Mouse (Mus musculus) spleen, postnatal 36 days (tissue): ENCODE data around the gene Usp5.

Experiments used
- DNase-seq, 2 experiments: peaks; one replicate each; pipeline ENCODE4 v3.0.0; 2022; ENCODE audit warnings: low spot score in 2 of 2, mixed read lengths in 1 of 2

The Usp5 gene

GRCm38 (mm10) chr6:124828868-124829798 is at the start of gene Usp5, which contains the start of gene Cdca3:
Gene Usp5, minus strand, starts transcription at chr6:124829484.
Gene Cdca3, plus strand, starts transcription at chr6:124829547.
- DNase-seq = peak; percentile 100

GRCm38 (mm10) chr6:124874348-124874747 is 45.1 kb upstream of the Usp5 start:
- DNase-seq = no peak

DNA sequence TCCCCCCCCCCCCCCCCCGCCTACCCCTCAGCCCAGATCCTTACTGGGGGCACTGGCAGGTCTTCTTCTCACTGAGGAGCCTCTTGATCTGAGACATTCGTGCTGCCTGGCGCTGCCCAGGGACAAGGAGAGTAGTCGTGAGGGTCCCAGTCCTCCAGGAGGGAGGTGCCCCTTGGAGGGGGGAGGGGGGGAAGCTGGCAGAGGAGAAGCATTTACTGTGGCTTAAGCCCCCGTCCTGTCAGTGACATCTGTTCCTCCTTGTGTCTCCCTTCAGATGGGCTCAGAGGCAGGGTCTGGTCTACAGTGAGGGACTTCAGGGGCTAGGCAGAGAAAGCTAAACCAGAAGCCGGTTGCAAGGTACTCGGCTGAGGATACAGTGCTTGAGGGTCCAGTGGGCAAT is 37.3 kb upstream of the Usp5 start:
- DNase-seq = no peak

DNA sequence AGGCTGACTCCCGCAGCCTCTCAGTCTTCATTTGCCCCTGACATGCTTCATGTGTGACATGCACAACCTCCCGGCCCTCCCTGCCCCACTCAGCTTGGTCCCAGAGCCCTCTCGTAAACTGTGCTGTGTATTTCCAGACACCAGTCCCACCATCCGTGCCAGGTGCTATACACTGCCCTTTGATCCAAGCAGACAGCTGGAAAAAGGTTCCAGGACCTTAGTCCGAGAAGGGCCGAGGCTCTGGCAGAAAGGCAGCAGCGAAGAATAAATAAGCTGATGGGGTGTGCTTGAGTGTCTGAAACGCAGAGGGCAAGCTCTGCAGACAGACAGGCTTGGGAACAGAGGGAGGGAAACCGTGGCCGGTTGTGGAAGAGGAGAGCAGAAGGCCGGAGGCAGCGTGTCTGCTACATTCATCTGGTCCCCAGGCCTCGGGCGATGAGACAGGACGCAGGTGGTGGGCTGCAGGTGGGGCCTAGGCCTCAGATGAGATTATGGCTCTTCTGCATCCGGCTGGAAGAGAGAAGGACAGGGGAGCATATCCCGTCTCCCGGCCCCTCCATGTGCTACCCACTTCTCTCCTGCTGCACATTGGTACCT is 36.6 kb upstream of the Usp5 start:
- no peak for DNase-seq

- DNase-seq = no peak
Measured at GRCm38 (mm10) chr6:124863658-124864298, 34.5 kb upstream of the Usp5 start, which contains the start of gene Gpr162. Gene Gpr162, minus strand, starts transcription at chr6:124863983.

- DNase-seq = no peak
Measured at GRCm38 (mm10) chr6:124863125-124863657, 33.9 kb upstream of the Usp5 start.

GRCm38 (mm10) chr6:124862406-124863124 is 33.3 kb upstream of the Usp5 start:
- no peak for DNase-seq

DNA sequence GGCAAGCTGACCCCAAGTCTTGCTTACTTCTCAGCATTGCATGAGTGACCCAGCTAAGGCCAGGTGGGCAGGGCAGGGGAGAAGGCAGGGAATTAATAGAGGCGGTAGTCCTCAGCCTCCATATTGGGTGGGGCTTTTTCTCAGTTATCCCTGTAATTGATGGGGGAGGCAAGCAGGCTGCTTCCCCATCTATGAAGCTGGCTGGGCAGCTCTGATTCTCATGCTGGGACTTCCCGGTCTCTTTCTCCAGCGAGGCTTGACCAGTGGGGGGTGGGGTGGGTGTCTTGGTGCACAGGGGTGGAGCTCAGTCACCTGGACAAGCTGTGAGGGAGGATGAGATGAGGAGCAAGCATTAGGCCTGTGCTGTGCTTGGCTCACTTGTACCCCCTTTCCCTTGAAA is 32.5 kb upstream of the Usp5 start:
- no peak for DNase-seq

- DNase-seq = no peak
Measured at GRCm38 (mm10) chr6:124861266-124861665, 32.0 kb upstream of the Usp5 start.

GRCm38 (mm10) chr6:124860511-124860910 is 31.2 kb upstream of the Usp5 start:
- no peak for DNase-seq

DNA sequence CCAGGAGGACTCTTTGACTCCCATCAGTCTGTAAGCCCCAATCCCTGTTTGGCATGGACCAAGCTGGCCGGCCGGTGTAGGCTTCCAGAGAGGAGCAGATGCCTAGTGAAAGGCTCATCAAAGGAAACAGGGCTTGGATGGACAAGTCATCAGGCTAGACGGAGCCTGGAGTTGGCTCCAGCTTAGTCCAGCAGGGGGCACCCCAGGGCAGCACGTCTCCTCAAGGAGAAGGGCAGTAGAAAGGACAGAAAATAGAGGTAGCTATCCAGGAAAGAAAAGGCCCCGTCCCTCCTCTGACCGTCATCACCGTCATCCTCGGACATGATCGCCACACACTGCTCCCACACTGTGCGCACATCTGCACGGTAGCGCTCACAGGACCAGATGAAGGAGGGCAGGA is 30.4 kb upstream of the Usp5 start:
- peak; percentile 71 to 73 for DNase-seq

DNA sequence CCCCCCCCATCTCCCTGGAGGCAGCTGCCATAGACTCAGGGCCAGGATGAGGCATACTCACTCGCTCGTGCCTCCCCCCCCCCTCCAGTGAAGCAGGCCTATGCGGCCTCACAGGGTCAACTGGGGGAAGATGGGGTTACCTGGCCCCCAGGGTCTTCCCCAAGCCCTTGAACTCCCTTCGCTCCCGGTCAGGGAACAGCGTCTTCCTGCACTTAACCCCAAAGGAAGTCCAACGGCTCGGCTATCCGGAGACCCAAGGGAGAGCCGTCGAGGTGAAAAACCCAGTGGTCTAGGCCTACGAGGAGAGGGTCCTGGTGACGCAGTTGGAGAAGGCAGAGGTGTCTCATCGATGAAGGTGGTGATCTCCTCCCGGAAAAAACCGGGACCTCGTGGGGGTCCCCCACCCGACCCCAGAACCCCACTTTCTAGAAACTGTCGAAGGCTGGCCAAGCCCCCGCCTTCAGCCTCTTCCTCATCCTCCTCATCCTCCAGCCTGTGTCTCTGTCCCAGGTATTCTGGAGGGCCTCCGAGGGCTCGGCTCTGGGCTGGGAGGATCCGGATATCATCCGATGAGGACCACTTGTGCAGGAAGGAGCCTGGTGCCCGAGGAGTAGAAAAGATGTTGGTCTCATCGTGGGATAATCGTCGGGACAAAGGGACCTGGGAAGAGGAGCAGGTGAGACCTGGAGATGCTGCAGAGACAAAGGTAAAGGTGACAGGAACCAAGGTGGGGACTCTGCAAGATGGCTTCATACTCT is 29.5 kb upstream of the Usp5 start:
- no peak for DNase-seq

DNA sequence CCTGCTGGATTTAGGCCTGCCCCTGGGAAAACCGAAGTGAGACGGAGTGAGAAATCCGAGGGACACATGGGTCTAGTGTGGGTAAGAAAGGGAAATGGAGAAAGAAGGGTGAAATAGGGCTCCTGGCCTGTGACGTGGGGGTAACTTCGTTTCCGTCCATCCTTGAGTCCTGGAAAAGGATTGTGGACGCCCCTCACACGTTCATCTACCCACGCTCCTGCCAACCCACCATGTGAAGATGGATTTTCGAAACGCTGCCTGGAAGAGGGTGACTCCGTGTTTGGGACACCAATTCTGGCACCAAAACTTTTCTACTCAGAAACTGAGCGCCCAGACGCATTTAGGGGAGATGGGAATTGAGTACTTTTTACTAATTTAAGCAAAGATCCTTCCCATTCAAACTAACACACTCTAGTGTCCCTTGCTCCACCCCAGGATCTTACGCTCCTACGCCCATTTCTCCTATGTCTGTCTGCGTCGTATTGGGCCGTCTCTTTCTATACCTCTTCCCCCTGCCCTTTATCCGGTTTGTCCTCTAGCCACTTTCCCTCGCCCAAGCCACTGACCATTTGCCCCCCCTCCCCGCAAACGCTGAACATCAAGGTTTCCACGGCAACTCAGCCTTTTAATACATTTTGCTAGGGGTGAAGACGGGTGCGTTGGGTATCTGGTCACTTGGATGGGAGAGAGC is 28.7 kb upstream of the Usp5 start:
- no peak for DNase-seq

GRCm38 (mm10) chr6:124856916-124857839 is 27.9 kb upstream of the Usp5 start, which contains the start of gene P3h3:
Gene P3h3, minus strand, starts transcription at chr6:124857752.
- peak; percentile 68 to 70 for DNase-seq

DNA sequence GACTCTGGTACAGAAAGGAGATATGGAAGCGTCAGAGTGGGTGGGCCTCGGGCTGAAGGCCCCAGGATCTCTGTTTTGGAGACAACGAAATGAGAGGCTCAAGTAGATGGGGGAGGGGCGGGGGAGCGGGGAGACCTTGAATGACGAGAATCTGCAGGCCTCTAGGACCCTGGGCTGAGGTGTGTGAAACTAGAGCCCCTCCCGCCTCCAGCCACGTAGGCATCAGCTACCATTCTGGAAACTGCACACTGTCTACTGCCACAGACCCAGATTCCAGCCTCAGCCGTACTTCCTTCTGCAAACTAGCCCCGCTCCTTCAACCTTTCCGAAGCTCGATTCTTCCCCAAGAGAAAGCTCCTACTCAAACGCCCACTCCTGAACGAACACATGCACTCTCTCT is 27.0 kb upstream of the Usp5 start:
- DNase-seq = no peak

- DNase-seq = no peak
Measured at GRCm38 (mm10) chr6:124854647-124855046, 25.4 kb upstream of the Usp5 start.

- no peak for DNase-seq
Measured at GRCm38 (mm10) chr6:124850535-124850934, 21.3 kb upstream of the Usp5 start.

GRCm38 (mm10) chr6:124847305-124847704 is 18.0 kb upstream of the Usp5 start:
- DNase-seq = peak; percentile 76 to 84
